Mouse (Mus musculus) lung, postnatal 14 days (tissue): ENCODE measurements around the gene Mycbpap.

Source experiments
- DNase-seq: peaks from one replicate; pipeline ENCODE4 v3.0.0; 2021

Gene Mycbpap

DNA sequence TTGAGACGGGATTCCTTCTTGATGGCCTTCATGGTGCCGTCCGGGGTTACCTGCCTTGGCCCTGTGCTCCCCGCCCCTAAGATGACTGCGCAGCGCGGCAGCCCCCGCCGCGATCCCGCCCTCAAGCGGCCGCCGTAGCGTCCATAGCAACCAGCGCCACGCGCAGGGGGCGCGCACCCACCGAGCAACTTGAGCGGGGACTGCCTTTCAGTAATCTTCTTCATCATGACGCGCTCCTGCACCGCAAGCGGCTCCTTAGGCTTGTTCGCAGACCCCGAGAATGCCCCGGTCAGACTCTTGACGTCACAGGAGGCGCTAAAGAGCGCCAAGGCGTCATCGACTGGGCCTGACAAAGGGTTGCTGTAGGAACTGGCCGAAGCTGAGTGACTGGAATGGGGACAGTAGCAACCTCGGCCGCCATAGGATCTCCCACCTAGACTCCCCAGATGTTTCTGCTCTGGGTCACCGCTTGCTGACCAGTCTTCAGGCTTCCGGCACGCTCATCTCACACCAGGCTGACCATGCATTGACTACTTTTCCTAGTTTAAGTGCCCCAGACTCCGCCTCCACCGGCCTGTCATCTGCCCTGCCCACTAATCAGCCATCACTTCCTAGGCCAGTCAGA, at the start of gene Mycbpap:
Mycbpap (minus strand) TSS at position 524 of the 625 bp plus-strand sequence.
- DNase-seq: peak; percentile 63

DNA sequence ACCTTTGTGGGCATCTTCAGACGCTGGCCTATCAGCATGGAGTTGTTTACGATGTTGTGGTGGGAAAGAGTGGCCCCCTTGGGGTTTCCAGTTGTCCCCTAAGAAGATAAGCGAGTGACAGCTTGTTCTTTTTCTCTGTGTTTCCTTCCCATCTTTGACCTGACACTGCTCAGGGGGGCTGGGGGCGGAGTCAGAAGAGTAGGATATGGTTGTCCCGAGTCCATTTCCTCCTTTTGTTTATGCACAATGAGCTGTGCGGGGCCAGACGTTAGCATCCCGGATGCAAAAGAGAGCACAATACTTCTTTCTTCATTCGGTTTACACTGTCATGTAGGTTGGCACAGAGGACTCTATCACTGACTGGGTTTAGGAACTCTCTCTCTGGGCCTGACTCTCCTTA, 49.1 kb upstream of the Mycbpap start:
- DNase-seq: peak; percentile 58

DNA sequence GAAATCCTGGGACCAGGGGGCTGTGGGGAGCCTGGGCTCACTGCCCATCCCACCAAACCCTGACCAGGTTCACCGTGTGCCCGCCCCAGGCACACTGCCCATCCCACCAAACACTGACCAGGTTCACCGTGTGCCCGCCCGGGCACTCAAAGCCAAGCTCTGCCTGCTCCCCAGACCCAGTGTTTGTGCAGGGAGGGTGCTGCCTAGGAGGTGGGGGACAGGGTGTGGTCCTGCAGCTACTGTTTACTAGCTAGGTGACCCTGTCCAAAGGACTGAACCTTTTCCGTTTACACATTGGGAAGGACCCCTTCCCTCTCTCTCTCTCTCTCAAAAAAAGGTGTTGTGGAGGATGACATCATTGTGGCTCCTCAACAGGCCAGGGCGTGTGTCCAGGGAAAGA, 45.8 kb upstream of the Mycbpap start:
- DNase-seq: no peak

DNA sequence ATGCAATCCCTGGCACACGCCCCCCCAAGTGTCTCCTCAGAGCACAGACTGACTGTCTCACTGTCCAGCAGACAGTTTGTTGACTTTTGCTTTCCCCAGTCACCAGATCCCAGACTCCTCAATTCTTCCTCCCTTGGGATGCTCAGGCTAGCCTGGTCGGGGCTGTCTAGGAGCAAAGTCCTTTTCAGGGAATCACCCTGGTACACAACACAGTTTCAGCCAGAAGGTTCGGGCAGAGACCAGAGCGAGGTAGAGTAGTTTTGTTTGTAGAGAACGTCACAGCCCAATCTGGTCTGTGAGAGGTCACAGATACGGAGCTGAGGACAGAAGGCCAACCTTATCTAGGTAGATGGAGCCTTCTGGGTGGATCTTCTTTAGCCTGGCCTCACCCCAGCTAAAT, 45.0 kb upstream of the Mycbpap start:
- DNase-seq: no peak

DNA sequence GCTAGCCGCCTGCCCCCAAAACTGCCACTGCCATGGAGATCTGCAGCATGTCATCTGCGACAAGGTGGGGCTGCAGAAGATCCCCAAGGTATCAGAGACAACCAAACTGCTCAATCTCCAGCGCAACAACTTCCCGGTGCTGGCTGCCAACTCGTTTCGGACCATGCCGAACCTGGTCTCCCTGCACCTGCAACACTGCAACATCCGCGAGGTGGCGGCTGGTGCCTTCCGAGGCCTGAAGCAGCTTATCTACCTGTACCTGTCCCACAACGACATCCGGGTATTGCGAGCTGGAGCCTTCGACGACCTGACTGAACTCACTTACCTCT, 43.6 kb upstream of the Mycbpap start:
- peak; percentile 55 for DNase-seq

DNA sequence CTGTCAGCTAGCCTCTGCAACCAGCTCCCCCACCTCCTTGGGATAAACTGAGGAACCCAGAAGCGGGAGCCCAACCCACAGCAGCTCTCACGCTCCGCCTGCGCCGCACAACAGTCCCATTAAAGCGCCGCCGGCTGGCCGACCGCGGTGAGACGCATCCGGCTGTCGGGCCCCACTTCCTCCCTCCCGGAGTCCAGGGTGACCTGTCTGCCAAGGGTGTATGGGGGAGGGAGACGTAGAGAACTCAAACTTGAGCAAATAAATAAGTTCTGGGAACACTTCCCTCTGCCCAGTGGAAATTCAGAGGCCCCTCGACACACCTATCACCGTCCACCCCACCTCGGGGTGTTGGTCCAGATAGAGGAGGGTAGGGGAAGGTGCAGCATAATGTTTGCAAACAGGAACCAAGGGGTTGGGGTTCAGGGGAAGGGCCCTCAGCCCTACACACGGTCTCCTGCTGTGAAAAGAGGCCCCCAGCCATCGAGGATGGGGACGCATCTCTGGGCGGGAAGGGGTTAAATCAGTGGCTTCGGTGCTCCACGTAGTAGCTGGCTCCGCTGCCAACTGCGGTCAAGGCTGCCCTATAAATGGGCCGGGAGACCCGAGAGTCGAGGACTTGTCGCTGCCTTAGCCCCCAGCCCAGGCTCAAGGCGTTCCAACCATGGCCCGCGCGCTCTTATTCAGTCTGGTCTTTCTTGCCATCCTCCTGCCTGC, 43.1 kb upstream of the Mycbpap start, which contains the start of gene Chad:
Chad (plus strand) TSS at position 611 of the 714 bp plus-strand sequence.
- DNase-seq: peak; percentile 62

DNA sequence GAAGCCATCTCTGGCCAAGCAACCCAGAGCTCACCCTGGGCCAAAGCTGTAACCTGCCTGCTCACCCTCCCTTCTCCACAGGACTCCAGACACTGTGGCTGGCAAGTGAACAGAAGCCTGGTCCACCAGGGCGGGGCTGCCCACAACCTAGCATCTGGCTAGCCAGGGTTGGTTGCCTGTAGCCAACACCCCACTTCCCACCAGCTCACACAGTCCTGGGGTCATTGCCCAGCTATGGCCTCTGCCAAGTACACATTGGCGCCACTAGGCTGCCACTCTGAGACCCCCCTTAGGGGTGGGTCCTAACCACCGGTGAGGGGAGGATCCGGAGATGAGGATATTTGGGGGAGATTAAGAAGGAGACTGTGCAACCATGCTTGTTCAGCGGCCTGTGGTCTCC, 42.3 kb upstream of the Mycbpap start:
- no peak for DNase-seq

DNA sequence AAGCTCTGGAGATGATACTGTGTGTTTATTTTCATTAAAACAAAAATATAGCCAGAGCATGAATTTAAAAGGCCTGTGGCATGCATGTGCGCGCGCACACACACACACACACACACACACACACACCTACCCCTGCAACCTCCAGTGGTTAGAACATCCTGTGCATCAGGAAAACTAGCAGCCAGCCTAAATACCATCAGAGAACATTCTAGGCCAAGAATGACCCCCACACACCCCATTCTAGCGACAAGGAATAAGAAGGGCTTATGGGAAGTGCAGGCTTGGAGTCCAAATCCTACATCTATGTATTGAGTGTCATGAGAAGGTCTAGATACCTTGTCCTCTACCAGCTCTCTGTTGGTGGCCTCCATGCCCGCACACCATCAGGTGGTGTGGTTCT, 41.8 kb upstream of the Mycbpap start:
- DNase-seq: no peak

DNA sequence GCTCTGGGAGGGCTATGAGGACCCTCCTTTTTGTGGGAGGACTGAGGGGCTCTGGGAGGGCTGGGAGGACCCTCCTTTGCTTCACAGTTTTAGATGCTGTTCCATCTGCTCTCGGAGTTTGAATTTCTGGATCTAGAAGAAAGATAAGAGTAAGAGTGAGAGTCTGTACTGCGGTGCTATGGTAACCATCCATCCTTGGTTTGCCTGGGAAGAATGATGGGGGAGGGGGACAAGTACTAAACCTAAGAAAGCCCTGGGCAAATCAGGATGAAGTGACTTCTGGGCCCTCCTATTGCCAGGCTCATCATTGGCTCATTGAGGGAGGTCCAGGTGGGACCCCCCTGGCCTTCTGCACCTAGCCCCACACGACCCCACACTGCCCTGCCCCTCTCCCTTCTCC, 36.7 kb upstream of the Mycbpap start:
- DNase-seq: no peak

DNA sequence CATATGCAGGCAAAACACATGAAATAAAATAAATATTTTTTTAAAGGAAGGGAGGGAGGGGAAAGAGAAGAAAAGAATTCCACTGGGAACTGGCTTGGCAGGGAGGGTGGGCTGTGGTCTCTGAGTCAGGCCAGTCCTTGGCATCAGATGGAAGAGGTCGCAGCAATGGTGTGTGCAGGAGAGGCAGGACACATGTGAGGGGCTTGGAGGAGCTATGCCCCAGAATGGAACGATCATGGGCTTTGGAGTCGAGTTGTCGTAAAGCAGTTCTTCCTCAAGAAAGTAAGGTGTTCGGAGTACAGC, 28.9 kb upstream of the Mycbpap start:
- no peak for DNase-seq

DNA sequence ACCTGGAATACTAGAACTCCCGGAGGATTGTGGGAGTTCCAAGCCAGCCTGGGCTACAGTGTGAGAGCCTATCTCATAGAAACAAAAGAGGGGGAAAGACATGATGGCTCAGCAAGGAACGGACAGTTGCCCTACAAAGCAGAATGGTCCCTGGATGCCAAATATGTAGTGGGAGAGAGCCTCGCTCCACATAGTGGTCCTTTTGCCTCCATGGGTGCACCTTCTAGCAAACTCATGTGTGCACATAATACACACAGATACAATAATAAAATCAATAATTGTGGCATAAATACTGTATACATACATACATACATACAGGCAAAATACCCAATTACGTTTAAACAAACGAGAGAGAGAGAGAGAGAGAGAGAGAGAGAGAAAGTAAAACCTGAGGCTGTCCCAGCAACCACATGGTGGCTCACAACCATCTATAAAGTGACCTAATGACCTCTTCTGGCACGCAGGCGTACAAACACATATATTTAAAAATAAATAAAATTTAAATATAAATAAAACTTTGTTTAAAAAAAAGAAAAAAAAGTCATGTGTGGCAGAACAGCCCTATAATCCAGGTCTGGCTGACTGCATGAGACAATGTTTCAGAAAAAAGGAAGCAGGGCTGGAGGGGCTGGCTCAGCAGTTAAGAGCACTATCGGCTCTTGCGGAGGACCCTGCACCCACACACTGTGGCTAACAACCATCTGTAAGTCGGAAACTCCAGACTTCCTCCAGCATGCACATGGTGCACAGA, 28.3 kb upstream of the Mycbpap start:
- DNase-seq: no peak

DNA sequence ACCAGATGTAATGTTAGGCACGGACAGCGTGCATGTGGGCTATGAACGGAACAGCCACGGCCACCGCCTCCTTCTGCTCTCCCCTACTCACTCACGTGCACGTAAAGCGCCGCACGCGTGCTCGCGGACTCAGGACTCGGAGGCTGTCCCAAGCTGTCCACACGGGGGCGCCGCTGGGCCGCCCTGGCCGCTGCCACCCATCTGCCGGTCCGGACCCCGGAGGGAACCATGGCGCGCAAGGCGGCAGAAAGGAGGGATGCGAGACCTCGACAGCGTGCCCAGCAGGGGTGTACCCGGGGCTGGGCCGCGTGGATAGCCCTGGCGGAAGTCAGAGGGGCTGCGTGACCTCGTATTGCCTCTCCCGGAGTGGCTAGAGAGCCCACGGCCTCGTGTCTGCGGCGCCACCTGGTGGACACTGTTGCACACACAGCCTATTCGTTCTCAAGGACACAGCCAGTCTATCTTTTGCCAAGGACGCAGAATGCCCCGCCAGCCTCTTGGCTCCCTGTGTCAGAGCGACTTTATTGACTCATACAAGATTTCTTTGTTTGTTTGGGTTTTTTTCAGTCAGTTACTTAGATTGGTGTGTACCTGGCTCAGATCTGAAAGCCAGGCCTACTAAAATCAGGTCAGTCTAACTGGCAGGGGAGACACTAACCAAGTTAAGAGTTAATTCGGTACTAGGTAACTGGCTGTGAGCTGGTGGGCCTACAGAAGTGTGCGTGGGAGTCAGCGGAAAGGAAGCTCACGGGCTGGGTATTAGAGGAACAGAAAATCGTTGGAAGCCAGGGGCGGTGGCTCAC, 27.5 kb upstream of the Mycbpap start, which contains the start of gene Rsad1:
Rsad1 (minus strand) TSS at position 368 of the 803 bp plus-strand sequence.
- DNase-seq: peak; percentile 97

DNA sequence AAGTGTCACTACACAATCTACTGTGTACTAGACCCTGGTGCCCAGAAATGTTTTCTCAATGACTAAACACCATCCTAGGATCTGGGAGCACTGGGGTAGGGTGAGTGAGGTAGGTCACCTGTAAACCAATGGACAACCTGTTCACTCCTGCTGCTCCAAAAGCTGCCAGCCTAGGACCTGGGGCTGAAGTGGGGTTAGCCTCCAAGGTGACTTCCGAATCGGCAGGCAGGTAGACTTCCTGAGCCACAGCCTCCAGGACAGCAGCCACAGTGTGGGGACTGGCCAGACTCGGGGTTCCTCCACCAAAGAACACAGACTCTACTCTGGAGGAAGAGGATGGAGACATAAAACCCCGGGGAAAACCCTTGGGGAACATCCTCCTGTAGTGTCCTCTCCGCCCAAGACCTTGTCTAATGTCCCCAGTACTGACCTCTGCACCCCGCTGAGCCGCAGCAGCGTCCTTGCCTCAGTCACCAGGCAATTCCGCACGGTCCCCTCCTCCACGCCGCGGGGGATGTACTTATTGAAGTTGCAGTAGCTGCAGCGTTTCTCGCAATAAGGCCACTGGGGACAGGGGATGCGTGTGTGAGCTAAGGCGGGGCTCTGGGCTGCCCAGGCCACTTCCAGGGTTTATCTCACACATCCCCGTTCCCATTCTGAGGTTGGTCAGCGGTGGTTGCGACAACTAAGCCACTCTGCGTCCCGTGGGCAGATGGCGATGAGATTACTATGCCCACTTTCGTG, 26.7 kb upstream of the Mycbpap start:
- peak; percentile 22 for DNase-seq

DNA sequence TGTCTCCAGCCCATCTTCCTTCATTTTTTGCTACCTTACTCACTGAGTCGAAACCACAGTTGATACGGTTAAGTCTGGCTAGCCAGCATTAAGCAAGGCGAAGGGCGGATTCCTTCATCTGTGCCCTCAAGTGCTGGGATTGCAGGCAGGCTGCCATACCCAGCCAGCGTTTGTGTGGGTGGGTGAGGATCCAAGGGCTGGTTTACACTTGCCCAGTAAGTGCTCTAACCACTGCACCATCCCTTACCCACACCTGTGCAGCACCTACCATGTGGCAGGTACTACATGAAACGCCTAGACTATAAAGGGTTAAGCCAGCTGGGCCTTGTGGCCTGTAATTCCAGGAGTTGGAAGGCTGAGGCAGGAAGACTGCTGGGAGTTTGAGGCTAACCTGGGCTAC, 25.7 kb upstream of the Mycbpap start:
- no peak for DNase-seq

DNA sequence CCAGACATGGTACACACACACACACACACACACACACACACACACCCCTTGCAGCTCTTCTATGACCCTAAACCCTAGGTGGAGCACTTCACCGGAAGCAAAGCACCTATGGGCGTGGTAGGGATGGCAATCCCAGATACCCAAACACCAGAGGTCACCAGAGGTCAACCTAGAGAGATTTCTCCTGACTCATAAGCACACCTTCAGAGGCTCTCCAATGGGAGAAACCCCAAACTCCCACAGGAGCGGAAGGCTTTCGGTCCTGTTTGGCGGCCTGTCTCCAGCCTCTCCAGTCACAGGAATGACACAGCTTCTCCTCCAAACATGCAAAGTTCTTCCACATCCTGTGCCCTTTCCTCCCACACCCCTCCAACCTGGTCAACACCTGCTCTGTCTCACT, 24.8 kb upstream of the Mycbpap start:
- DNase-seq: no peak

DNA sequence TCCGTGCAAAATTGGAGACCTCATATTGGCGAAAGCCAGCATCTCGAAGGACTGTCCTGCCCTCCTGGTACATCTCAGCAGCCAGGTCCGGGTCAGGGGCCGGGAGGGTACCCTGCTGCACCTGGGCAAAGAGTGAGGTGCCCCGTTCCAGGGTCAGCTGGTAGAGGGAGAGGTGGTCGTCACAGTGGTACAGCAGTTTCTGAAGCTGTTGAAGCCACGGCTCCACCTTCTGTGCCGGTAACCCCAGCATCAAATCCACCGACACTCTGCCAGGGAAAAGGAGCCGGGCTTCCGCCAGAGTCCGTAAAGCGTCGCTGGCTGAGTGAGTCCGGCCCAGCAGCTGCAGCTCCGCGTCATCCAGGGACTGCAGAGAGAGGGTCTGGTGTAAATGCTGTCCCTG, 22.9 kb upstream of the Mycbpap start:
- no peak for DNase-seq

DNA sequence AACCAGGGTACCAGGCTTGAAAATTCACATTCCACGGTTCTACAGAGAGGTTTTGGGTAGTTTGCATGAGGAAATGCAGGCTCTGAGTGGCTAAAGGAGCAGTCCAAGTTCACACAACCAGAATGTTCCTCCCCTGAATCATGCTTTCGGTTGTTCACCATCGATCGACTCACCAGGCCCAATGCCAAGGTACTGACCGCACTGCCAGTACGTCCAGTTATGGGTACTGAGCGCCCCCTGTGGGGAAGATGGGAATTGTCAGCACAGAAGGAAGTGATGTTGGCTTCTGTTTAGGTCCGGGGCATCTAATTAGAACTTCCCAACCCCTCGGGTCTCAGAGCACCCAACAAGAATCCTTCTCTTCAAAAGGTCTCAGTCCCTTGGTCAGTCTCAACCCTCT, 22.4 kb upstream of the Mycbpap start:
- DNase-seq: peak; percentile 98

DNA sequence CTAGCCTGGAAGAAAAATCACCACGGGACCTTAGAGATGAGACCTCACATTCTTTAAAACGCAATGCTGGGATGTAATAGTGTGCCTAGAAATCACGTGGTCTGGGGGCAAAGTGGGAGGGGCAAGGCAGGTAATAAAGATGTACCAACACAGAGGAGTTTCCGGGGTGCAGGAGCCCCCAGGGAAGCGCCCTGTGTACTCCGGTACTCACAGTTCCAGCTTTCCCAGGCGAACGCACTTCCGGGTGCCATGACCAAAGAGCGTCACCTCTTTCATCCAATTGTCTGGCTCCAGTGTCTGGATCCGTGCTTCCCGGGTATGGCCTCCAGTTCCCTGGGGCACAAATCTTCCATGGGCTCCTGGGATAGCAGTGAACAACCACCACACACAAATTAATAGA, 21.8 kb upstream of the Mycbpap start:
- no peak for DNase-seq

DNA sequence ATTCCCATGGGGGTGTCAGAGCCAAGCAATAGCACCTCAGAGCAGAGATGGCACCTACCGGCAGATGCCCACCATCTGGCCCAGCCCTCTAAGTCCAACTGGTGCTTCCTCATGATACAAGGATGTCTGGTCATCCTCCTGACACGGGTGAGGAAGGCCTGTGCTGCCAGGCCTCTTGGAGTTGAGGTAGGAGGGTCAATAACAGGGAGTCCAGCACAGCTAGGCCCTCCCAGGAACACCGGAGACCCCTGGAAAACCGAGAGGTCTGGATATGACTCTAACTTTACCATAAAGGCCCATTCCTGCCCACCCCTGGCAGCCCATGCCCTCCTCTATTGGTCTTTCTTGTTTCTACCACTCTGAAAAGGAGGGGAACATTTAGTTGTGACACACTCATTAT, 20.9 kb upstream of the Mycbpap start:
- no peak for DNase-seq

DNA sequence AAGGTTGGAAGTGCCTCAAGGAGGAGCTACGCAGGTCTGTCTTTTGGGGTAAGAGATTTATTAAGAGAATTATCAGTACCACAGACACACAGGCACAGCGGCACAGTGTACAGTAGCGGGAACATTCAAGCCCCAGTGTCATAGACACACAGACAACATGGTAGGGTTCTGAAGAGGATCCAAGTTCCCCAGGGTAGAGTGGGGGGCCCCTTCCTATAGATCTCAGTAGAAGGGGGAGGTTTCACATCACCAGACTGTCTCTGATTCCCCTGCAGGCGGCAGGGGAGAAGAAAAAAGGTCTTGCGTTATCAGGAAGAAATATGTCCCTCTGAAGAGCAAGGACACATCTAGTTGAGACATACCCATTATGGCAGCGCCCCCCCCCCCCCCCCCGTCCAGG, 18.2 kb upstream of the Mycbpap start:
- DNase-seq: no peak

DNA sequence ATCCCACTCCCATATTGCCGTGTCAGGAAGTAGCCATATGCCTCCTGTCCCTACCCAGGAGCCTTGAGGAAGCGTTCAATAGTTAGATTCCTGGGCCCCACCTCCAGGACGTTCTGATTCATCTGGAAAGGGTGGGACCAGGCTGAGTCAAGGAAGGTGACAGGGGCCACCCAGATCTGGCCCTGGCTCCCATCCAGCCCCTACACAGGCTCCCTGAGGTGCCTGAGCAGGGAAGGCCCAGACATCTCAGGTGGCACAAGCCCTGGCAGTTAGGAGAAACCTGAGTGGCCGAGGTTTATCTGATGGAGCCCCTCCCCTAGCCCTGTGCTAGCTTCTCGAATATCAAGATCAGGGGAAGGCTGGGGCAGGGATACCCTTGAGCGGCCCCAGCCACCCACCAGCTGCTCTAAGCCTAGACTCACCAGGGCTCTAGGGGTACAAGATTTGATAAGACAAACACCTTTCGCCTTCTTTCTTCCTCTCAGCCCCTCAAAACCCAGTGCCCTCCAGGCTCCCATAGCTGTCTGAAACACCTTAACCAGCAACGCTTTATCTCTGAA, 17.3 kb upstream of the Mycbpap start:
- DNase-seq: no peak

DNA sequence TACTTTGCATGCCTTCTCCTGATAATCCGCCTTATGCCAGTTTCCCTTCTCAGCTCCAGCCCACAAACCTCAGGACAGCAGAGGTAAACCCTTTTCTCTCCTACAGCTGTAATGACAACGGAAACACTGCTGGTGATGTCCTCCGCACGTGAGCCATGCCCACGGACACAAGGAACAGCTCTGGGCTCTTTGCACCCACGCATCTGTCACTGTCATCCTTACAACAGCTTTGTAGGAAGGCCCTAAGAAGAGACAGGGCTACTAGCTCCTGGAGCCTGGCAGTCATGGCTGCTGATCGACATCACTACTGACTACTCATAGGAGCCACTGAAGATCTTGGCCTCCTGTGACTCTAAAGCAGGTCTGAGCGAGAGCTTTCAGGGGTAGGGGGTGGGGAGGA, 11.6 kb upstream of the Mycbpap start:
- no peak for DNase-seq
